Mouse (Mus musculus) thymus, postnatal 25 days (tissue): ENCODE results near the gene Tmod3.

Experiments used
- DNase-seq: peaks from one replicate; pipeline ENCODE4 v3.0.0; 2022

The Tmod3 gene

DNA sequence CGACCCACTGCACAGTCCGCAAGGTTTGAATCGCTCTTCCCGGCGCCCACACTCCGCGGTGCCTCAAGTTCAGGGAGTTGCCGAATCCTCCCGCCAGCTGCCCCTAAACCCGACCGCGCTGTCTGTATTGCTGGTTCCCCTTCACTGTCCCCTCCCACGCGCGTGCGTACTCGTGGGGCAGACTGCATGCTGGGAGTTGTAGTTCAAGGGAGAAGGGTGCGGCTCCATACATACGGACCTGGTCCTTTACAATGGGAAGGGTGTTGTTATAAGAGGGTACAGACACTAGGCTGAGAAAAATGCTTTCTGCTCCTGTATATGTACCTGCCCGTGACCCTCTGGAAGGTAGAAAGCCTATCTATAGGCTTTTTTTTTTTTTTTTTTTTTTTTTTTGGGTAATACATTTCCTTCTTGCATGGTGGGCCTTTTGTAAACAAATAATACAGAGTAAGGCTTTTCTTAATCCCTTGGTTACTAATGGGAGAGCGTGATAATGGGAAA, at the start of gene Tmod3:
Gene Tmod3, minus strand, starts transcription at position 146 of the 501 bp plus-strand sequence.
- peak; percentile 97 for DNase-seq

DNA sequence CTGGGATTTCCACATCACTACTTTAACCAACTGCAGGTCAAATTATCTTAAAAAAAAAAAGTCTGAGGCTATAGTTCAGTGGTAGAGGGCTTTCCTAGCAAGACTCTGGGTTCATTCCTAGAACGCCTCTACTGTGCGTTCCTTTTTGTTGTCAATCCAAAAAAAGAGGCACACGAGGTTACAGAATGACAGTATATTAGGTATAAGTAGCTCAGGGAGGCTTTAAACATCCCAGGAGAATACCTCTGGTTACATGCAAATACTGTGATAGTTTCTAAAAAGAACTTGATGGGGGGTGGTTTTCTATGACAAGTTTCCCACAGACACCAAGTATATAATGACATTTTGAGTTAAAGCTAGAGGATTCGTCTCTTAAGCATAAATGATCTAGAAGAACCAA, 48.0 kb upstream of the Tmod3 start:
- no peak for DNase-seq

GRCm38 (mm10) chr9:75601510-75601909, 42.1 kb upstream of the Tmod3 start:
- DNase-seq, result no peak

DNA sequence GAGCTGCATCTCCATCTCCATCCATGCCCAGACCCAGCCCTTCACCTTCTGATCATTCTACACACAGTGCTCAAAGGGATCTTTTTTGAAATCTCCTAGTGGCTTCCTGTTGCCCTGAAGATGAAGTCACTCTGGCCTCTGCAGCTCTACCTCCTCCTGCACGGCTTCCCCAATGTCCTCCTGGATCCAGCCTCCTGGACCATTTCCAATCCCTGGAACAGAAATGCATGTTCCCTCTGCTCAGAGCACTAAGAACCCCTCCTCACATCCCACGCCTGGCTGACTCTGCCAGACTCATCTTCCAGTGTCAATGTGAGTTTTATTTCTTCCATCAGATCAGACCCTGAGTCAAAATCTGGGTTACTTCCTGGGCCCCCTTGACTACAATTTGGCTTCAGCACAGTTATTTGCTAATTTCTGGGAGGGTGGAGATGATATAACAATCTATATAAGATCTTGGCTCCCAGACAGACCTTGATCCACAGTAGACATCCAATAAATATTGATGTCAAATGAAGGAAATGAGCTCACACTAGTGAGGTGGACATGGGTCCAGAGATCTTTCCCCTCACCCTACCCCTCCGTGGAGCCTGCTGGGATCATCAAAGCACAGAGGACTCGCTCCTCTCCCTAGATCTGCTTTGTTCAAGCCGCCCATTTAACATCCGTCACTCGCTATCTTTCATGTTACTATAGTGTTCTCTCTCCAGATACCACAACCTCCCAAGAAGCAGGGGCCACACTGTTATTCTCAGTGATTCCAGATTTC, 40.9 kb upstream of the Tmod3 start:
- no peak for DNase-seq

- no peak for DNase-seq
Measured at GRCm38 (mm10) chr9:75599191-75599841, 39.9 kb upstream of the Tmod3 start.

- DNase-seq, result no peak
Measured at GRCm38 (mm10) chr9:75597596-75597995, 38.1 kb upstream of the Tmod3 start.

- DNase-seq, result no peak
Measured at GRCm38 (mm10) chr9:75597036-75597435, 37.6 kb upstream of the Tmod3 start.

DNA sequence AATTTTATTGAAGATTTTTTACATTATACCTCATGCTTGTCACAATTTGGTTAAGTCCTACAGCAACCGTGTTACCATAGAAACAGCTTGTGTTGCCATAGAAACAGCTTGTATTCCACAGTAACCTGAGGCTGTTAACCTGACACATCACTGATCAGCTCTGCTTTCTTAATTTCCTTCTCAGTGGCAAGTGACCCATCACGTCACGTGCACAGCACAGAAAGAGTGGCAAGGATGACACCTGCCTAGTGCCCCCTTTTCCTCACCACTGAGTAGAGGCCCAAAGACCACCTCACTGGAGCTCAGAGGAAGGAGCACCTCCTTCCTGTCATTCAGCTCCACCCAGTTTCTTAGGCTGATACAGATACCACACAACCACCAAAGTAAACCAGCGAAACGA, 34.0 kb upstream of the Tmod3 start:
- DNase-seq, result no peak

- no peak for DNase-seq
Measured at GRCm38 (mm10) chr9:75589850-75590790, 30.7 kb upstream of the Tmod3 start.

DNA sequence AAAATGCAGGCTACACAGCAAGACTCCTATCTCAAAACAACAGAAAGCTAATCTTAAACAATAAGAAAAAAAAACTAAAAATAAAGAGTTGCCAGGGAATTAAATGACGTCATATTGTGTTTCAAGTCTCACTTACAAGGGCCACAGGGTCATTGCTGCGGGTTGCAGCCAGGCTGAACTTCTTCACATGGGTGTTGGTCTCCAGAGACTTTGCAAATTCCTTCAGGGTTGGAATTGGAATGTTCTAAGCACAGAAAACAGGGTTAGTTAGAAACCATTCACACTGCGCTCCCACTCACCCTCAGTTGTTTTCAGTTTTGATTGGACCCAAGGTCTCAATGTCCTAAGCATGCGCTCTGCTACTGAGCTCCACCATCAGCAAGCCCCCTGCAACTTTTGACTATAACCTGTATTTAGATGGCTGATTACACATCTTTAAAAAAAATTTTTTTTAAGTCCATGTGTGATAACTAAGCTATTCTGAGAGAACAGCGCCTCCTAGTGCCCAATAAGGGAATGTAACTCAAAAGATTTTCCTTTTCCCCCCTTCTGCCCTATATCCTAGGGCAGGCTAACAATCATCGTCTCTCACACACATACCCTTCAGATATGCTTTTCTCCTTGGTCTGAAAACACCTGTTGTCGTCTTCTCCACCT, 22.4 kb upstream of the Tmod3 start:
- DNase-seq, result no peak

DNA sequence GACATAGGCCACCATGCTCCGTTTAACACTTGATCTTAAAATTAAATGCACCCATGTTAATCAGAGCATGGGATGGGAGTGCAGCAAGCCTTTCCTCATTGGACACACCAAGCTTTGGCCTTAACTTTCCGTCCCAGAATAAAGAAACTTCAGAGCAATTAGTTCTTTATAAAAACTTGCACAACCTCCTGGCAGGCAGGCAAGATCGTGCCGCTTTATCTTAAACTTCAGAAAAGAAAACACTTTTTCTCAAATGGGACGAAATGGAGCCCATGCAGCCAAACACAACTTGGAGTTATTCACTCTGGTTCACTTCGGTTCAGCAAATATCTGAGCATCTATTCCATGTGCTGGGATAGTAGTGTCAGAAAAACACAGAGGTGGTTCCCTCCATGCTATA, 19.9 kb upstream of the Tmod3 start:
- no peak for DNase-seq

- no peak for DNase-seq
Measured at GRCm38 (mm10) chr9:75571036-75571942, 11.8 kb upstream of the Tmod3 start.

GRCm38 (mm10) chr9:75568399-75568798, 8.9 kb upstream of the Tmod3 start:
- no peak for DNase-seq

- no peak for DNase-seq
Measured at GRCm38 (mm10) chr9:75564892-75565291, 5.4 kb upstream of the Tmod3 start.

GRCm38 (mm10) chr9:75563622-75564021, 4.2 kb upstream of the Tmod3 start:
- DNase-seq, result no peak

DNA sequence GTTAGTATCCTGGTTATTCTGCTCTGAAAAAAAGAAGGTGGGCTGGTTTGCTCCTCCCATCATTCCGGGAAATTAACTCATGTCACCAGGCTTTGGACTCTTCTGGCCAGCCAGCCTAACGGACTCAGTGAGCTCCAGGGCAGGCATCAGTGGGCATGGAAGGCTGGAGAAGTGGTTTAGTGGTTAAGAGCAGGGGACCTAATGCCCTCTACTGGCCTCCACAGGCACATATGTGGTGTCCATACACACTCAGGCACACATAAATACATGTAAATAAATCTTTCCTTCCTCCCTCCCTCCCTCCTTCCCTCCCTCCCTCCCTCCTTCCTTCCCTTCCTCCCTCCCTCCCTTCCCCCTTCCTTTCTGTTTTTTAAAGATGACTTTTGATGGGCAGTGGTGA, 3.7 kb upstream of the Tmod3 start:
- DNase-seq, result no peak

GRCm38 (mm10) chr9:75561040-75561669, 1.7 kb upstream of the Tmod3 start:
- no peak for DNase-seq

GRCm38 (mm10) chr9:75560353-75560752, 896 bp upstream of the Tmod3 start:
- no peak for DNase-seq

- DNase-seq, result no peak
Measured at GRCm38 (mm10) chr9:75558812-75559511, 495 bp downstream of the Tmod3 start.

DNA sequence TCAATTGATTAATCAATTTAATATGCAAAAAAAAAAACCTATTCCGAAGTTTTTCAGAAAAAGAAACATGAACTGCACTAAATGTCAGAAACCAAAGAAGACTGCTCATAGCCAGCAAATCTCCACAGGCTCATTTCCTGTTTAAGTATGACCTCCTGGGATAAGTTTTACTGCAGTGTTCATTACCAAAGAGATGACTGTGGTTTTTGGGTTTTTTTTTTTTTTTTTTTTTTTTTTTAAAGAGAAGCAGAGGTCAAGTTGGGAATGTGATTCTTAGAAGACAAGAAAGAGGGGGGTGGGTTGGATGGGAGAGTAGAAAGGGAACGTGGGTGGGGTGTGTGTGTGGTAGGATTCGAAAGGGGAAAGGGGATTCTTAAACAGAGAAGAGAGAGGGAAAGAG, 1.1 kb downstream of the Tmod3 start:
- no peak for DNase-seq
